Comparison of ENCODE assay signal across 8 mouse cellular contexts in genomic region chr6:131433153-131434048, GRCm38 (mm10). TPM values are rescaled to one million over a fixed set of nuclear protein-coding genes. Genes with fewer than 3 reads are reported as not detected.
DNase-seq lines count a peak whose midpoint lies in the region; ATAC-seq and TF ChIP-seq lines count a peak whose summit lies in the region.

No protein-coding gene starts in this region.

- no peak overlapping the region for H3K27ac ChIP-seq in embryonic fibroblast, embryonic 13.5 days (ENCODE audit: insufficient read depth, low read length)
- no peak overlapping the region for H3K27ac ChIP-seq in stomach, embryonic 16.5 days (ENCODE audit: low read length)

- H3K36me3 ChIP-seq in stomach, embryonic 16.5 days (ENCODE audit: control insufficient read depth, insufficient read depth, low read length) = no peaks in the 10 kb centered on the region

- peak; percentile 68 for ATAC-seq in cerebellum, adult (ENCODE audit: insufficient number of reproducible peaks, low FRiP score, low TSS enrichment)
- peak; percentile 49 for ATAC-seq in CD4-positive, CD25-positive, alpha-beta regulatory T cell, adult 4 months
- peak; percentile 56 for ATAC-seq in inflammation-experienced regulatory T-cells, adult 6 months
- ATAC-seq in stomach, embryonic 16.5 days (ENCODE audit: insufficient read depth, low FRiP score) = no peak

- peak overlapping the region; percentile 14; the same call in 1 of the 2 replicates for H3K4me3 ChIP-seq in embryonic fibroblast, embryonic 13.5 days (ENCODE audit: insufficient read depth, low read length)
- peak overlapping the region; percentile 46 for H3K4me3 ChIP-seq in stomach, embryonic 16.5 days (replicated peaks; ENCODE audit: low read length)

- no peaks in the 10 kb centered on the region for H3K27me3 ChIP-seq in stomach, embryonic 16.5 days (ENCODE audit: control insufficient read depth, insufficient read depth, low read length)

- no peaks in the 10 kb centered on the region for H3K4me1 ChIP-seq in embryonic fibroblast, embryonic 13.5 days (ENCODE audit: control insufficient read depth, insufficient read depth, low read length)
- H3K4me1 ChIP-seq in stomach, embryonic 16.5 days (ENCODE audit: control insufficient read depth, insufficient read depth, low read length) = no peaks in the 10 kb centered on the region

- H3K9me3 ChIP-seq in stomach, embryonic 16.5 days (replicated peaks; ENCODE audit: control insufficient read depth, low read length) = no peaks in the 10 kb centered on the region

- peak overlapping the region; percentile 85 for H3K4me2 ChIP-seq in stomach, embryonic 16.5 days (ENCODE audit: low read depth, low read length)

- no peak for DNase-seq in cerebellum, adult 9-11 months
- peak; percentile 15 for DNase-seq in lung, postnatal 10 days
- DNase-seq in thymus, postnatal 14 days = no peak

- TF ChIP-seq CTCF in embryonic fibroblast, embryonic 13.5 days (IDR thresholded peaks at IDR 0.05; ENCODE audit: borderline replicate concordance, insufficient read depth, low read length) = no peak

- no peak for TF ChIP-seq POLR2A in embryonic fibroblast, embryonic 13.5 days (IDR thresholded peaks at IDR 0.05; ENCODE audit: low read depth, low read length)

- 8% methylated on average over 32 of the region's 39 CpGs for WGBS in stomach, embryonic 16.5 days

- peak overlapping the region; percentile 74 for H3K9ac ChIP-seq in stomach, embryonic 16.5 days (ENCODE audit: low read length)

RNA-seq across cellular contexts. Expression of gene Ybx3, which starts 45.1 kb away (rescaled TPM):
- polyA plus RNA-seq in CD4-positive, CD25-positive, alpha-beta regulatory T cell, adult 4 months (2017; shearing (Covaris generic)) = 10 to 100 TPM; 18.0 to 21.9 TPM
- 262 and 295 TPM in 2 replicates for polyA plus RNA-seq in embryonic fibroblast, embryonic 13.5 days (2011; ENCODE audit: insufficient read length, low read depth, missing spikeins)
- 10 to 100 TPM; 20.5 to 28.0 (median 24.7) TPM for polyA plus RNA-seq in inflammation-experienced regulatory T-cells, adult 6 months (2017; shearing (Covaris generic))
- polyA plus RNA-seq in stomach, embryonic 16.5 days (2015; fragmentation: Nextera tagmentation; extraction: Ambion mirVana) = 32.7 and 39.8 TPM in 2 replicates

RNA-seq across cellular contexts. Expression of gene 5430401F13Rik, which starts 52.8 kb away (rescaled TPM):
- not detected for polyA plus RNA-seq in CD4-positive, CD25-positive, alpha-beta regulatory T cell, adult 4 months (2017; shearing (Covaris generic))
- not detected in 2 replicates for polyA plus RNA-seq in embryonic fibroblast, embryonic 13.5 days (2011; ENCODE audit: insufficient read length, low read depth, missing spikeins)
- polyA plus RNA-seq in inflammation-experienced regulatory T-cells, adult 6 months (2017; shearing (Covaris generic)) = not detected
- polyA plus RNA-seq in stomach, embryonic 16.5 days (2015; fragmentation: Nextera tagmentation; extraction: Ambion mirVana) = not detected in 2 replicates

RNA-seq across cellular contexts. Expression of gene Gm6619, which starts 52.8 kb away (rescaled TPM):
- not detected for polyA plus RNA-seq in CD4-positive, CD25-positive, alpha-beta regulatory T cell, adult 4 months (2017; shearing (Covaris generic))
- not detected in 2 replicates for polyA plus RNA-seq in embryonic fibroblast, embryonic 13.5 days (2011; ENCODE audit: insufficient read length, low read depth, missing spikeins)
- polyA plus RNA-seq in inflammation-experienced regulatory T-cells, adult 6 months (2017; shearing (Covaris generic)) = not detected
- polyA plus RNA-seq in stomach, embryonic 16.5 days (2015; fragmentation: Nextera tagmentation; extraction: Ambion mirVana) = not detected in 2 replicates
